Comparison of ENCODE assay signal across 17 mouse cellular contexts in the genomic region with DNA sequence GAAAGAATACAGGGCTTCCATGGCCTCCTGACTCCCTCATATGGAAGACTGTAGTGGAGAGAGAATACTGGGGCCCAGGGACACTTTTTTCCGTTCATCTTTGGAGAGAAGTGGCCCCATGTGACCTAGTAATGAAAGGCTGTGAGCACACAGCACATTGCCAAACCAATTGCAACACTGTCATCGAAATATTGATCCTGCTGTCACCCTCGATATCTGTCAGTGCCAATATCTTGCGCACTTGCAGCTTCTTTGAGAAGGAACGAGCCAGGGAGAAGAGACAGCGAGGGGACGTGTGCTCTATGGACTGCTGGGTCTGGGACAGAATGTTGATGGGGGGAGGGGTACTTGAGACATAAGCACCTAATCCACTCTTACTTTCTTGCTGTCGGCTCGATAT.
"Had no signal": no experiment of that assay in that cellular context is flagged by ENCODE, and none has a peak within 500 bp of the region (broad histone marks: within the 10 kb centered on the region; RNA-seq: fewer than 3 reads in every experiment).

No protein-coding gene starts in this region.

- H3K36me3 ChIP-seq: midbrain, embryonic 10.5 days; midbrain, embryonic 13.5 days; midbrain, embryonic 15.5 days; neural tube, embryonic 12.5 days had no signal

- H3K9ac ChIP-seq: liver, embryonic 14.5 days; lung, embryonic 14.5 days; midbrain, embryonic 13.5 days; midbrain, embryonic 15.5 days; neural tube, embryonic 12.5 days had no signal

- H3K9me3 ChIP-seq: midbrain, embryonic 10.5 days; midbrain, embryonic 13.5 days; midbrain, embryonic 15.5 days; neural tube, embryonic 12.5 days had no signal

- DNase-seq: lung, adult 18-20 months; lung, embryonic 14.5 days; lung, postnatal 10 days; lung, postnatal 4 days; right cerebral cortex, adult 18-20 months; right cerebral cortex, postnatal 25 days; right cerebral cortex, postnatal 4 days; spleen, adult 18-20 months; thymus, adult 18-20 months; thymus, postnatal 14 days; thymus, postnatal 36 days had no signal

- H3K27me3 ChIP-seq: midbrain, embryonic 13.5 days; midbrain, embryonic 15.5 days; neural tube, embryonic 12.5 days had no signal

- ATAC-seq: midbrain, embryonic 13.5 days; midbrain, embryonic 15.5 days had no signal

- H3K4me2 ChIP-seq: lung, embryonic 14.5 days; midbrain, embryonic 13.5 days; midbrain, embryonic 15.5 days; neural tube, embryonic 12.5 days had no signal

- H3K4me3 ChIP-seq: midbrain, embryonic 10.5 days; midbrain, embryonic 13.5 days; midbrain, embryonic 15.5 days; myocyte; neural tube, embryonic 12.5 days had no signal

- H3K27ac ChIP-seq: liver, embryonic 14.5 days; midbrain, embryonic 10.5 days; midbrain, embryonic 13.5 days; midbrain, embryonic 15.5 days; neural tube, embryonic 12.5 days had no signal
